Mouse (Mus musculus): ENCODE measurements around the gene Car10. TPM values are rescaled to one million over a fixed set of nuclear protein-coding genes. Genes with fewer than 3 reads are reported as not detected.

Gene Car10
- polyA plus RNA-seq, 1 experiment: not detected

DNA sequence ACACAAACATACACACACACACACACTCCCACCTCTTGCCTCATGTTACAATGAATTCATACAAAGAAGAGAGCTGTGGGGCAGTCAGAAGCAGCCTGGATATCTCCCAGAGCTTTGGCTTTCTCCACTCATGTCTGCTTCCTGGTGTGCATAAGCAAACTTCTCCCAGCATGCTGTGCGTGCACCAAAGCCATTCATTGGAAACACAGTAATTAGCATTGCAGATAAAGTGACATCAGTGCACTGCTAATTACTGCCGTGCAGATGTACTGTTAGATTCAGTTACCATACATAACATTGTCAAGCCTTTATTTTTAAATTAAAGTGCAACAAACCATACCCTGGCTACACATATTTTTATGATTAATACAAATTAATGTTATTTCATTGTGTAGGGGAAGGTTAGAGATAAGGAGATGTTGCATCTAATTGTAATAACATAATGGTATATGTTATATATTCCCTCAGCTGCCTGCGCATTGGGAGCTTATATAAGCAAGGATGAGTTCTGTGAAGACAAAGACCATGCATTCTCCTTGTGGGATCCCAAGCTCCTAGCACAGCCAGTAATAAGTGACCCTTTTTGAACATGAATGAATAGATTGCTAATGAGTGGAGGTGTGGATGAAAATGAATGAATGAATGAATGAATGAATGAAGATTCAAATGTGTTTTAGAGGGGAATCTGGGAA lies 390.2 kb downstream of the Car10 start:
- Histone ChIP-seq H3K27ac (ENCODE audit: insufficient read depth, low read depth, low read length) (no peak overlapping the region), H3K27me3 (replicated peaks; ENCODE audit: control insufficient read depth, insufficient read depth, low read length) (no peaks in the 10 kb centered on the region), H3K4me3 (ENCODE audit: insufficient read depth, low read depth, low read length) (no peak overlapping the region), H3K36me3 (ENCODE audit: control insufficient read depth, insufficient read depth, low read length) (no peaks in the 10 kb centered on the region), H3K4me1 (ENCODE audit: control insufficient read depth, insufficient read depth, low read length) (no peaks in the 10 kb centered on the region)
- no peak for DNase-seq
- WGBS: 82% methylated on average over 3 of the region's 3 CpGs
- TF ChIP-seq POLR2A (IDR thresholded peaks at IDR 0.05; ENCODE audit: low read depth, low read length) (no peak), CTCF (conservative IDR thresholded peaks at IDR 0.05; ENCODE audit: insufficient read depth, insufficient read length, low read depth, low read length) (no peak)

DNA sequence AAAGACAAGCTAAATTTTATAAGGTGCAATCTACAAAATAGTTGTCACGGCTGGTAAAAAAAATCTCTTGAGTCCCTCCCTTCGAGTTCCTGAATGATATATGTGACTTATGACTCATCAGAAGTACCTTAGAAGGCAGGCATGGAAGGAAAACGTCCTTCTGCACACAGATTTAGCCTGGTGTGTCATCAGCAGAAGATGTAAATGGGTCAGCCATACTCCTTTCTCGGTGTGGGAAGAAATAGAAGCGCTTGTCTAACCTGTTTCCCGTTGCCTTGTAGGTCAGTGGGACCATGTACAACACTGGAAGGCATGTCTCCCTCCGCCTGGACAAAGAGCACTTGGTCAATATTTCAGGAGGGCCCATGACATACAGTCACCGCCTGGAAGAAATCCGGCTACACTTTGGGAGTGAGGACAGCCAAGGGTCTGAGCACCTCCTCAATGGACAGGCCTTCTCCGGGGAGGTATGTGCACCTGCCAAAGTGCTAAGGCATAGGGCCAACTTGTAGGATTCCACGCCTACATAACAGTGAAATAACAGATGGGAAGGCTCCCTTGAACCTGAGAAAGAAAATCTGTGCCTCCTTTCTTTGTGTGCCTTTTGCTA lies 392.5 kb downstream of the Car10 start:
- no peak for DNase-seq
- 77% methylated on average over 11 of the region's 11 CpGs for WGBS
- no peak for TF ChIP-seq CTCF (conservative IDR thresholded peaks at IDR 0.05; ENCODE audit: insufficient read depth, insufficient read length, low read depth, low read length)
- TF ChIP-seq POLR2A (IDR thresholded peaks at IDR 0.05; ENCODE audit: low read depth, low read length): no peak
- no peaks in the 10 kb centered on the region for H3K36me3 ChIP-seq (ENCODE audit: control insufficient read depth, insufficient read depth, low read length)
- H3K27me3 ChIP-seq (replicated peaks; ENCODE audit: control insufficient read depth, insufficient read depth, low read length): no peaks in the 10 kb centered on the region
- H3K4me1 ChIP-seq (ENCODE audit: control insufficient read depth, insufficient read depth, low read length): no peaks in the 10 kb centered on the region
- H3K4me3 ChIP-seq (ENCODE audit: insufficient read depth, low read depth, low read length): no peak overlapping the region
- no peak overlapping the region for H3K27ac ChIP-seq (ENCODE audit: insufficient read depth, low read depth, low read length)

DNA sequence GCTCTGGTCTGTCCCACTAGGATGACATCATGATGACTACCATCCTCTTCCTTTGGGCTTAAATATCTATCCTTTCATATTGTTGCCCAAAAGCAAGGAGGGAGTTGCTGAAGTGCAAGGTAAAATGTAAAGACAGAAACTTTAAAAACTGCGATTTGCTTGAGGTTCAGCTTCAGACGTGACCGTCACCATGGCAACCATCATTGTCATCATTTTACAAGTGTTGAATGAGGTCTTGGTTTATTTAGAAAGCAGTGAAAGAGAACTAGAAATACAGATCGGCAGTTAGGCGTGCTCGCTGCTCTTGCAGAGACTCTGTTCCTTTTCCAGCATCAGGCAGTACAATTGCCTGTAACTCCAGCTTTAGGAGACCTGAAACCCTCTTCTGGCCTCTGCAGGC lies 400.1 kb downstream of the Car10 start:
- WGBS: 87% methylated on average over 6 of the region's 6 CpGs
- DNase-seq: no peak
- no peak overlapping the region for H3K4me3 ChIP-seq (ENCODE audit: insufficient read depth, low read depth, low read length)
- TF ChIP-seq POLR2A (IDR thresholded peaks at IDR 0.05; ENCODE audit: low read depth, low read length): no peak
- TF ChIP-seq CTCF (conservative IDR thresholded peaks at IDR 0.05; ENCODE audit: insufficient read depth, insufficient read length, low read depth, low read length): no peak
- no peaks in the 10 kb centered on the region for H3K4me1 ChIP-seq (ENCODE audit: control insufficient read depth, insufficient read depth, low read length)
- H3K27me3 ChIP-seq (replicated peaks; ENCODE audit: control insufficient read depth, insufficient read depth, low read length): no peaks in the 10 kb centered on the region
- no peak overlapping the region for H3K27ac ChIP-seq (ENCODE audit: insufficient read depth, low read depth, low read length)
- no peaks in the 10 kb centered on the region for H3K36me3 ChIP-seq (ENCODE audit: control insufficient read depth, insufficient read depth, low read length)

DNA sequence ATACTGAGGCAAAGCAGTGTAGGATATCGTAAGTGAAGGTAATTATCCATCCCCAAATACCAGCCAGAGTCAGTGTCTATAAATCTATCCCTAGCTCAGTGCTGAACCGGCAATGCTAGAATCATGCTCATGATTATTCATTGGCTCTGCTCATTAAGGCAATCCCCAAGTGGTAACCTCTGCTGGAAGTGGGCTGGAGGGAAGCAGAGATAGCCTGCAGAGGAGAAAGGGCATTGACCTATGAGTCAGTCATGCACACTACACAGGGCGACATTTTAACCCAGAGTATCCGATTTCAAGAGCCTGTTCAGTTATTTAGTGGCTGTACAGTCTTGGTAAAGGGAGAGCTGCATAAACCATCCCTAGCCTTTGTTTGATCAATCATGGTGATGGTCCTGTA lies 402.6 kb downstream of the Car10 start:
- no peaks in the 10 kb centered on the region for H3K4me1 ChIP-seq (ENCODE audit: control insufficient read depth, insufficient read depth, low read length)
- no peaks in the 10 kb centered on the region for H3K27me3 ChIP-seq (replicated peaks; ENCODE audit: control insufficient read depth, insufficient read depth, low read length)
- H3K4me3 ChIP-seq (ENCODE audit: insufficient read depth, low read depth, low read length): no peak overlapping the region
- WGBS: 10% methylated on average over 4 of the region's 4 CpGs
- DNase-seq: no peak
- no peaks in the 10 kb centered on the region for H3K36me3 ChIP-seq (ENCODE audit: control insufficient read depth, insufficient read depth, low read length)
- no peak for TF ChIP-seq CTCF (conservative IDR thresholded peaks at IDR 0.05; ENCODE audit: insufficient read depth, insufficient read length, low read depth, low read length)
- TF ChIP-seq POLR2A (IDR thresholded peaks at IDR 0.05; ENCODE audit: low read depth, low read length): no peak
- no peak overlapping the region for H3K27ac ChIP-seq (ENCODE audit: insufficient read depth, low read depth, low read length)

DNA sequence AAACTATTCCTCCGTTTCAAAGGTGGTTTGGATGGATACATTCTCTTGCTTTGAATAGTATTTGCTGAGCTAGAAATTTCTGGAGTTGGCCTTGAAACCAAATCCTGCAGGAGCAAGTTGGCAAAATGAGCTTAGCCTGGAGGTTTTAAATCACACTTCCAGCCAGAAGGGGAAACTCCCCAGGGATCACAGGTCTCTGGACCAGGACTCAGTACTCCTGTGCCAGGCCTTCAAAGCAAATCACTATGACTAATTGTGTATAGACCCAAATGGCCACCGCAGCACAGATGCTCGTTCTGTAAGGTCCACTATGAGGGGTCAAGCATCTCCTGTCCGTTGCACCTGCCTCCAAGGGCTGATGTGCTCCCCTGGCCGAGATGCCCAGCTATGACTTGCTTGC lies 403.8 kb downstream of the Car10 start:
- TF ChIP-seq CTCF (conservative IDR thresholded peaks at IDR 0.05; ENCODE audit: insufficient read depth, insufficient read length, low read depth, low read length) (no peak), POLR2A (IDR thresholded peaks at IDR 0.05; ENCODE audit: low read depth, low read length) (no peak)
- no peak for DNase-seq
- H3K36me3 ChIP-seq (ENCODE audit: control insufficient read depth, insufficient read depth, low read length): no peaks in the 10 kb centered on the region
- no peak overlapping the region for H3K4me3 ChIP-seq (ENCODE audit: insufficient read depth, low read depth, low read length)
- no peaks in the 10 kb centered on the region for H3K27me3 ChIP-seq (replicated peaks; ENCODE audit: control insufficient read depth, insufficient read depth, low read length)
- no peaks in the 10 kb centered on the region for H3K4me1 ChIP-seq (ENCODE audit: control insufficient read depth, insufficient read depth, low read length)
- no peak overlapping the region for H3K27ac ChIP-seq (ENCODE audit: insufficient read depth, low read depth, low read length)
- 48% methylated on average over 5 of the region's 5 CpGs for WGBS

DNA sequence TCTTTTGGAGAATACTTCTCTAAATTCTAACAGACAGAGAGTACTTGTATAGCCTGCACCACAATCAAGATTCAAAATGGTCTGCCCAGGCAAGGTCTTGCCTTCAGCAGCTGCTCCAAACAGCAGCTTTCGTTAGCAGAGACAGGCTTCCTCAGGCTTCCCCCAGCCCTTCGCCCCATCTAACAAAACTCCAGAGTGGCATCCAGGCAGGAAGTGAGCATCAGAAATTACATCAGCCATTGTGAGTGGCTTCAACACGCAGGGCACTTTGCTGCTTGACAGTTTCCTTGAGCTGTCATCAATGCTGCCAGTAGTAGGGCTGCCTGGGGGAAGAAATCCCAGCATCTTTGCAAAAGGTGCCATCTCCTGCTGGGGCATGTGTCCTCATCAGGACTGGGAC lies 405.0 kb downstream of the Car10 start:
- Histone ChIP-seq H3K27ac (ENCODE audit: insufficient read depth, low read depth, low read length) (no peak overlapping the region), H3K4me3 (ENCODE audit: insufficient read depth, low read depth, low read length) (no peak overlapping the region), H3K36me3 (ENCODE audit: control insufficient read depth, insufficient read depth, low read length) (no peaks in the 10 kb centered on the region), H3K27me3 (replicated peaks; ENCODE audit: control insufficient read depth, insufficient read depth, low read length) (no peaks in the 10 kb centered on the region), H3K4me1 (ENCODE audit: control insufficient read depth, insufficient read depth, low read length) (no peaks in the 10 kb centered on the region)
- WGBS: 71% methylated on average over 3 of the region's 3 CpGs
- TF ChIP-seq CTCF (conservative IDR thresholded peaks at IDR 0.05; ENCODE audit: insufficient read depth, insufficient read length, low read depth, low read length) (no peak), POLR2A (IDR thresholded peaks at IDR 0.05; ENCODE audit: low read depth, low read length) (no peak)
- DNase-seq: no peak

DNA sequence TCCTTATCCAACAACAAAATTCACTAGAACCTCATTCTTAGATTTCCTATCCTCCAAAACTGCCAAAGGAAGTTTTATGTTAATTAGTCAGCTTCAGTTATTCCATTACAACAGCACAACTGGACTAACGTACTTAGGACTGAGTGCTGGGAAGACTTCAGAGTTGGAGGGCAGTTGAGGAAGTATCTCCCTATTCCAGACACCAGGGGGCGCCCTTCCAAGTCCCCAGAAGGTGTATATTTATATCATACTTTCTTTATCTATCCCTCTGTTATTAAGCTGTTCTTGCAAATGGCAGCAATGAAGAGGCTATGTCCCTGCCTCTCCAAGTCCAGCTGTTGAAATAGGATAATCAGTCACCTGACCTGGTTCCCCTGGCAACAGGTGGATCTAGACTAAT lies 405.6 kb downstream of the Car10 start:
- Histone ChIP-seq H3K4me3 (ENCODE audit: insufficient read depth, low read depth, low read length) (no peak overlapping the region), H3K27ac (ENCODE audit: insufficient read depth, low read depth, low read length) (no peak overlapping the region), H3K4me1 (ENCODE audit: control insufficient read depth, insufficient read depth, low read length) (no peaks in the 10 kb centered on the region), H3K36me3 (ENCODE audit: control insufficient read depth, insufficient read depth, low read length) (no peaks in the 10 kb centered on the region), H3K27me3 (replicated peaks; ENCODE audit: control insufficient read depth, insufficient read depth, low read length) (no peaks in the 10 kb centered on the region)
- DNase-seq: peak; percentile 13
- WGBS: 21% methylated on average over 2 of the region's 2 CpGs
- no peak for TF ChIP-seq POLR2A (IDR thresholded peaks at IDR 0.05; ENCODE audit: low read depth, low read length)
- peak; percentile 43 for TF ChIP-seq CTCF (conservative IDR thresholded peaks at IDR 0.05; ENCODE audit: insufficient read depth, insufficient read length, low read depth, low read length)
